Mouse (Mus musculus): ENCODE measurements around the gene Cnn3. TPM values are rescaled to one million over a fixed set of nuclear protein-coding genes. Genes with fewer than 3 reads are reported as not detected.

Gene Cnn3
- 102 TPM for polyA plus RNA-seq (2015; fragmentation: Illumina TruSeq; extraction: RNeasy Lipid Tissue Mini Kit (QIAGEN cat#74804); ENCODE audit: low read depth, low replicate concordance)

DNA sequence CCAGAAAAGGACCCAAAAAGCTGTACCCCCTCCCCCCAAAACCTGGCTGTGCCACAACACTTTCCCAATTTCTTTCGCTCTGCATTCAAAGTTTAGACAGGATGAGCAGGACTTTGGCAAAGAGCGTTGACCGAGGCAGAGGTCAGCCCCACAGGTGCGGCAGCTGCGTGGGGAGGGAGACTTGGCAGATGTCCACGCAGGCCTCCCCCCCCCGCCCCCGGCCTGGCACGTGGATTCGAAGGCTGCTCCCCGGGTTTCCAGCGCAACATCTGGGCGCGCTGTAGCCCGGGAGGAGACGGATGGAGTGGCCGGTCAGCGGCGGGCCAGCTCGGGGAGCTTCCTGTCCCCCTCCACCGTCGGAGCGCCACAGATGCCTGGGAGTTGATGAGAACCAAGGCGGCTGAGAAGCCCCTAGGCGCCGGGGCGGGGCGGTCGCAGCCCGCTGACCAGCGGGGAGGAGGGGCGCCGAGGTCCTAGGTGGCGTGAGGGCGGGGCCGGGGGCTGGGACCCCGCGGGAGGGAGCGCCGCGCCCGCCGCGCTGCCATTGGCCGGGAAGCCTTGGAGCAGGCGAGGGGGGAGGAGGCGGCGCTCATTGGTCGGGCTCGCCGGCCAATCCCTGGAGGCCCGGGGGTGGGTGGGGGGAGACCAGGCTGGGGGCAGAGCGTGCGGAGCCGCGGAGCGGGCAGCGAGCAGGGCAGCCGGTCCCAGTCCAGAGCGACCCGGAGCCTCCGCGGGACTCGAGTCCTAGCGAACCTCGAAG, at the start of gene Cnn3:
TSS of gene Cnn3 (plus strand) at position 637 of the 760 bp plus-strand sequence.

Other genes with a start within 250 kb of the Cnn3 start
- 35.1 TPM for gene Tmem56, start 143.4 kb upstream of the Cnn3 start, polyA plus RNA-seq (2015; fragmentation: Illumina TruSeq; extraction: RNeasy Lipid Tissue Mini Kit (QIAGEN cat#74804); ENCODE audit: low read depth, low replicate concordance)
- gene Alg14, start 134.7 kb upstream of the Cnn3 start, polyA plus RNA-seq (2015; fragmentation: Illumina TruSeq; extraction: RNeasy Lipid Tissue Mini Kit (QIAGEN cat#74804); ENCODE audit: low read depth, low replicate concordance), result 20.9 TPM
- gene Slc44a3, start 105.9 kb downstream of the Cnn3 start, polyA plus RNA-seq (2015; fragmentation: Illumina TruSeq; extraction: RNeasy Lipid Tissue Mini Kit (QIAGEN cat#74804); ENCODE audit: low read depth, low replicate concordance), result not detected
- not detected for gene 4930432M17Rik, start 244.3 kb downstream of the Cnn3 start, polyA plus RNA-seq (2015; fragmentation: Illumina TruSeq; extraction: RNeasy Lipid Tissue Mini Kit (QIAGEN cat#74804); ENCODE audit: low read depth, low replicate concordance)